Mouse (Mus musculus) intestine, postnatal 0 days (tissue): ENCODE results near the gene Kcnq5. TPM values are rescaled to one million over a fixed set of nuclear protein-coding genes. Genes with fewer than 3 reads are reported as not detected.

Experiments used
- ATAC-seq: fragments of 200-750 bp; cut with Nextera tagmentation; 2 replicates; pipeline ENCODE4 v1.8.0; 2017; ENCODE audit warnings: mild to moderate bottlenecking, moderate TSS enrichment, moderate library complexity
- H3K27ac ChIP-seq: fragments of 300-500 bp; sonication (generic); 2 replicates; pipeline ENCODE4 v1.5.1; 2014; ENCODE audit warnings: mild to moderate bottlenecking, low read depth, low read length, moderate library complexity
- H3K27me3 ChIP-seq: fragments of 300-500 bp; sonication (generic); replicated peaks from 2 replicates; pipeline ENCODE4 v1.6.1; 2014; ENCODE audit warnings: low read length, mixed read lengths; ENCODE audit not compliant: control insufficient read depth, insufficient read depth
- H3K36me3 ChIP-seq: fragments of 300-500 bp; sonication (generic); 2 replicates; pipeline ENCODE4 v1.6.1; 2014; ENCODE audit warnings: mild to moderate bottlenecking, moderate library complexity; ENCODE audit not compliant: control insufficient read depth, insufficient read depth
- H3K4me1 ChIP-seq: fragments of 300-500 bp; sonication (generic); replicated peaks from 2 replicates; pipeline ENCODE4 v1.6.1; 2014; ENCODE audit warnings: antibody characterized with exemption, low read length, mixed read lengths; ENCODE audit not compliant: control insufficient read depth, insufficient read depth
- H3K4me2 ChIP-seq: fragments of 300-500 bp; sonication (generic); replicated peaks from 2 replicates; pipeline ENCODE4 v1.6.1; 2014; ENCODE audit warnings: low read depth, mild to moderate bottlenecking, moderate library complexity
- H3K4me3 ChIP-seq: fragments of 300-500 bp; sonication (generic); 2 replicates; pipeline ENCODE4 v1.5.1; 2014; ENCODE audit warnings: low read depth, low read length
- H3K9ac ChIP-seq: fragments of 300-500 bp; sonication (generic); 2 replicates; pipeline ENCODE4 v1.6.1; 2014; ENCODE audit warnings: mild to moderate bottlenecking, low read depth, low read length
- H3K9me3 ChIP-seq: fragments of 300-500 bp; sonication (generic); 2 replicates; pipeline ENCODE4 v1.6.1; 2016; ENCODE audit warnings: mixed run types; ENCODE audit not compliant: control insufficient read depth
- CTCF ChIP-seq: sonication (generic); IDR thresholded peaks from 2 replicates; pipeline ENCODE4 v1.5.1; 2016; ENCODE audit warnings: low read depth, mild to moderate bottlenecking, control low read depth, antibody characterized with exemption, moderate library complexity
- WGBS: fragments of 180-500 bp; shearing (Covaris S2); extraction: QIAGEN DNeasy Blood & Tissue Kit; methylation state at CpG from one replicate; pipeline ENCODE4 v1.1.7; 2014; 5-methylcytosine and 5-hydroxymethylcytosine counted together
- polyA plus RNA-seq: library from polyadenylated mRNA; unstranded; fragments of >200 nt; fragmentation: Nextera tagmentation; extraction: Ambion mirVana; gene quantifications from 2 replicates; pipeline ENCODE4 v1.2.1, GENCODE M21; 2015

The Kcnq5 gene
- polyA plus RNA-seq, 1 experiment from 2014 or later: 0.40 TPM

- ATAC-seq: no peak
These were observed 38.5 kb downstream of the Kcnq5 start for GRCm38 (mm10) chr1:21923293-21923642.

DNA sequence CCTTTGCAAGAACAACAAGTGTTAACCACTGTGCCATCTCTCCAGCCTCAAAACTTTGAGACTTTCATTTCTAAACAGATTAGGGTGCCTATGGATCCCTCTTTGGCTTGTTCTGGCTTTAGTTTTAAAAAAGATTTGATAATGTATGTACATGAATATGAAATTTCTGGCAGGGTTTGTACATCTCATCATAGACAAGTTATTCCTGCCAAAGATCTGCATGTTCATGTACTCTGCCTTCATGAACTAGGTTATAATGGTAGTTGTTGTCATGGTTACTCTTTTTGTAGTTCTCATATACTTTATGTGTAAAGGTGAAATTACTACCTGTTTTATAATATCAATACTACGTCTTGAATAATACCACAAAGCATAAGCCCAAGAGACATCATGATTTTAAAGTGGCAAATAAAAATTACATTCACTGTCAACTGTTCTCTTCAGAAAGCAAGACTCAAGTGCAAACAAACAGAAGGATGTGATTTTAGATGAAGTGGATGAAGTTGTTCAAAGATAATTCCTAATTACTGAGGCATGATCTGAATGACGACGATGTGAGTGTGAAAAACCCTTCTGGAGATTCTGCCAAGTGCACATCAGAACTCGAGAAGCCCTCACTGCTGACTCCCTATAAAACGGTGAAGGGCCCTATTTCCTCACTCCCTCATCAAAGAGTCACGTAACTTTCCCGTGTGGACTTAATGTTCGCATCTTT lies 39.0 kb downstream of the Kcnq5 start:
- 83% methylated on average over 8 of the region's 8 CpGs for WGBS
- ATAC-seq: no peak
- no peaks in the 10 kb centered on the region for H3K27me3 ChIP-seq
- H3K27ac ChIP-seq: no peak overlapping the region
- no peak overlapping the region for H3K4me3 ChIP-seq
- no peaks in the 10 kb centered on the region for H3K4me1 ChIP-seq
- H3K9ac ChIP-seq: no peak overlapping the region
- no peak for TF ChIP-seq CTCF
- H3K4me2 ChIP-seq: no peak overlapping the region
- H3K36me3 ChIP-seq: no peaks in the 10 kb centered on the region
- H3K9me3 ChIP-seq: no peaks in the 10 kb centered on the region

More at GRCm38 (mm10) chr1:21923293-21923642, 38.5 kb downstream of the Kcnq5 start:
- no peaks in the 10 kb centered on the region for H3K4me1 ChIP-seq
- no peaks in the 10 kb centered on the region for H3K36me3 ChIP-seq
- 58% methylated on average over 1 of the region's 1 CpGs for WGBS
- H3K4me2 ChIP-seq: no peak overlapping the region
- H3K27ac ChIP-seq: no peak overlapping the region
- H3K9ac ChIP-seq: no peak overlapping the region
- TF ChIP-seq CTCF: no peak
- no peaks in the 10 kb centered on the region for H3K27me3 ChIP-seq
- H3K9me3 ChIP-seq: no peaks in the 10 kb centered on the region
- H3K4me3 ChIP-seq: no peak overlapping the region

DNA sequence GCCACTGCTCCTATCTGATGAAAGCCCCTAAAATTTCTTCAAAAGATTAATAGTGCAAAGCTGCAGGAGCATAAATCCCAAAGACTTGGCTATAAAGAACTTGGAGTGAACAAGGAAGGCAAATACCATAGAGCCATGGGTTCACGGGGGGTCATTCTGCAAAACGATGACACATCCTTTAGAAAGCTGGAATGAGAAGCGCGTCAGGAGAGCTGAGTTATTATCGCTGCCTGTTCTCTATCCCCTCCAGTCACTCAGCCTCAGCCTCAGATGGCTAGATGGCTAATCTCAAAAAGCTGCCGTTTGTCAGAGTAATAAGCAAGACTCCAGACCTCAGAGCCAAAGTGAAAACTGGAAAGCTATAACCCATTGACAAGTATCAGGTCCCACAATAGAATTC lies 42.5 kb downstream of the Kcnq5 start:
- no peak for ATAC-seq
- Histone ChIP-seq H3K27ac (no peak overlapping the region), H3K36me3 (no peaks in the 10 kb centered on the region), H3K4me2 (no peak overlapping the region), H3K4me3 (no peak overlapping the region), H3K4me1 (no peaks in the 10 kb centered on the region), H3K9ac (no peak overlapping the region), H3K27me3 (no peaks in the 10 kb centered on the region), H3K9me3 (no peaks in the 10 kb centered on the region)
- WGBS: 67% methylated on average over 6 of the region's 6 CpGs
- TF ChIP-seq CTCF: no peak

GRCm38 (mm10) chr1:21896067-21896719 lies 65.5 kb downstream of the Kcnq5 start:
- ATAC-seq: no peak
- Histone ChIP-seq H3K9ac (no peak overlapping the region), H3K4me1 (no peaks in the 10 kb centered on the region), H3K4me3 (no peak overlapping the region), H3K4me2 (no peak overlapping the region), H3K27me3 (no peaks in the 10 kb centered on the region), H3K36me3 (no peaks in the 10 kb centered on the region), H3K9me3 (no peaks in the 10 kb centered on the region), H3K27ac (no peak overlapping the region)
- TF ChIP-seq CTCF: no peak
- WGBS: 65% methylated on average over 5 of the region's 5 CpGs

DNA sequence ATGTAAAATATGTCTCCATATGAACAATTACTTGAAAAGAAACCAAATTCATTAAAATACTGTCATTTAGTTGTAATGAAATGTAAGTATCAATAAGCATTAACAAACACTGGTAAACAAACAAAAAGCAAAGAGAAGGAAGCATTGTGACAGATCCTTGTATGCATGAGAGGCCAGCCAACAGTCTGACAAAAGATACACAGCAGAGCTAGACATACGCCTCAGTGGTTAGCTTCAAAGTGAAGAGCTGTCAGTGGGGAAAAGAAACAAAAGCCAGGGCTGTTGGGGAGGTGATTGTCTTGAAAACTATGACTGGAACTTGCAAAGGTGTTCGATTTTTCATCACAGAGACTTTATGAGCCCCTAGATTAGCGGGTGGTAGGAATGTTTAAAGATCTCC lies 78.0 kb downstream of the Kcnq5 start:
- Histone ChIP-seq H3K9ac (no peak overlapping the region), H3K4me2 (no peak overlapping the region), H3K27ac (no peak overlapping the region), H3K4me3 (no peak overlapping the region), H3K36me3 (no peaks in the 10 kb centered on the region), H3K9me3 (no peaks in the 10 kb centered on the region), H3K4me1 (no peaks in the 10 kb centered on the region), H3K27me3 (no peaks in the 10 kb centered on the region)
- no peak for ATAC-seq
- WGBS: 50% methylated on average over 3 of the region's 3 CpGs
- no peak for TF ChIP-seq CTCF

DNA sequence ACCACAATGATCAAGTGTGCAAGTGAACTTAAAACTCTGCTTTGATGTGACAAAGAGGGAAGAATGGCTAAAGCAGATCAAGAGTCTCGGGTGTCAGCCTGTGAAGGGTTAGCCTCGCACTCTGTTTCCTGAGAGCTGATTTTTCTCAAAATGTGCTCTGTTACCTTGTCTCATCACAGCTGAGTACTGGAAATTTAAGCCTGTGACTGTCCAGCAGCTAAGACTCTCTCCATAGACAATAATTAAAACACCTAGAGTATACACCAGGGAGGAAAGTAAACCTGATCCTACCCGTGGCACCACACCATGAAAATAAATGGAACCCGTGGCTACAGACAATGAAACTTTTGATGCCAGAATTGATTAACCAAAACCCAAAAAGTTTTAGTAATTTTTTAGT lies 90.9 kb downstream of the Kcnq5 start:
- TF ChIP-seq CTCF: no peak
- H3K27me3 ChIP-seq: no peaks in the 10 kb centered on the region
- no peaks in the 10 kb centered on the region for H3K9me3 ChIP-seq
- H3K27ac ChIP-seq: no peak overlapping the region
- WGBS: 58% methylated on average over 4 of the region's 4 CpGs
- H3K36me3 ChIP-seq: no peaks in the 10 kb centered on the region
- no peaks in the 10 kb centered on the region for H3K4me1 ChIP-seq
- no peak overlapping the region for H3K9ac ChIP-seq
- H3K4me3 ChIP-seq: no peak overlapping the region
- no peak overlapping the region for H3K4me2 ChIP-seq
- no peak for ATAC-seq
